Mouse (Mus musculus) mature B cell (primary cell): ENCODE measurements around the gene 0610009B22Rik.

Experiments
- in situ Hi-C: fragments of 300-500 bp; cut with MboI; formaldehyde crosslinking; loops from 2 replicates; pipeline ENCODE4 v1.14.3; 2019

0610009B22Rik gene

DNA sequence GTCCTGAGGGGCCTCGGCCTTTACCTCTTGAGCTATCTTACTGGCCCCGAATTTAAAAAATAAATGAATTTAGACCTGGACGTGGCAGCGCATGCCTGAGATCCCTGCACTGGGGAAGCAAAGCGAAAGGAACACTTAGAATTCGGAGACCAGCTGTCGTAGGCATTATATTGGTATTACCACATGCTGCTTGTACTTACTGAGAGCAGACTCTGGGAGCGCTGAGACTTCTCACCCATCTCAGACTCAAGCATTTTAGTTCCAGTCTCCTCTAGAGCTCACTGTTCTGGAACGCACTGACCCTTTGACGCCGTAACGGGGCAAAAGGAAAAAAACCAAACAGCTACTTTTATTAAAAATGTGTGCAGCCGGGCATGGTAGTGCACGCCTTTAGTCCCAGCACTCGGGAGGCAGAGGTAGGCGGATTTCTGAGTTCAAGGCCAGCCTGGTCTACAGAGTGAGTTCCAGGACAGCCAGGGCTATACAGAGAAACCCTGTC is 26.8 kb downstream of the 0610009B22Rik start:
- in situ Hi-C loops: no loop called here

DNA sequence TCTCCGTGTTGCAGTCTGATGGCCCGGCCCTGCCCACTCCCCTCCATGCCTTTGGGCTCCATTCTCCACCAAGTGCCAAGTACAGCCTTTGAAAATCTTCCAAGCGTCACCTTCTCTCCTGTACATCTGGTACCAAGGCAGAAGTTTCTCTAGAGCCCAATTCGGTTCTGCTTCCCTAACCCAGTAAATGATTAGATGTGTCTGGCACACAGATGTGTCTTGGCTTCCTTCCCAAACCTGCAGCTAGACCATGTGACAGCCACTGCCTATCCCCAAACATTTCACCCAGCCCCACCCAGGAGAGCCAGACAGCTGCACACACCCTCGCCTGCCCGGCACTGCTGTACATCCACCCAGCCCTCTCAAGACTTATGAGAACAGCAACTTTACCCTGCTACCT is 30.0 kb downstream of the 0610009B22Rik start:
- in situ Hi-C loops: no loop called here

DNA sequence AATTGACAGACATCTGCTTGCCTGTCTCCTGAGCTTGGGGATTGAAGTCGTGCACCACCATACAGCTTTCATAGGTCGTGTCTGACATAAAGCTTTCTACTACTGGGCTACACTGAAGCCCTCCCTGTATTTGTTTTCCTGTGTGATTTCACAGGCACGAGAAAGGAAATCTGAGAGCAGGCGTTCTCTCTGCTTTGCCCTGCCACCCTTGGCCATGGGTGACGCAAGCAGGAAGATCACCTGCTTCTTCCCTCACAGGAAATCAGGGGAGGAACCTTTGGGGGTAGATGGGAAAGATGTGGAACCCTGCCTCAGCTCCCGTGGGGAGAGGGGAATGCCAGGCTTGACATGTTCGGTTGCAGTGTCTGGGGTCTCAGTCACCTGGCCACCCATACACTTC is 30.4 kb downstream of the 0610009B22Rik start:
- in situ Hi-C loops: no loop called here

DNA sequence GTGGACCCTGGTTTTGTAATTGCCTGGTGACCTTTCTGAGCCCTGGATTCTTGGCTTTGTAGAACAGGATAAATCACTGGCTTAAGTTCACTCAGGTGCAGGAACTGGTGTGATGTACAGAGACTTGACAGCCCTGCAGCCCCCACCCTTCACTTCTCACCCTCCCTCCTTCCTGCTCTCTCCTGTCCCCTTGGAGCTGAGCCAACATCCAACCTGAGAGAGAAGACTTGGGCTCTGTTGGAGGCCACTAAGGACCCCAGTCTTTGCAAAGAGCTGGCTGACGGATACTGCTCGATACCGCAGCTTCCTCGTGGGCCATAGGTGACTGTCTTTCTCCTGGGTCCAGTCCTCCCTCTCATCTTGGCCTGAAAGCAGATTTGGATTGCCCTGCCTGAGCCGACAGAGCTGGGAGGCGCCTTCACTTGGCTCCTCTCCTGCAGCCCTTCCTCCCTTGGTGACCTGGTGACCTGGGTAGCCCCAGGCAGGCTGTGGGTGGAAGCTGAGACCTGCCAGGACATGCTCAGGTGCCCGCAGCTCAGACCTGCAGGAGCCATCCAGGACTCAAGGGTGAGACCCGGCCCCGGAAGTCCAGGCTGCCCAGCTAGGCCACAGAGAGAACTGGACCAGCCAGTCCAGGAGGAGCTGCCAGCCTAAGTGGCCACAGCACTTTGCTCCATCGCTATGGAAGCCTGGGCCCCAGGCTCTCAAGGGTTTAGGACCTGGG is 31.7 kb downstream of the 0610009B22Rik start:
- in situ Hi-C loops: no loop called here

DNA sequence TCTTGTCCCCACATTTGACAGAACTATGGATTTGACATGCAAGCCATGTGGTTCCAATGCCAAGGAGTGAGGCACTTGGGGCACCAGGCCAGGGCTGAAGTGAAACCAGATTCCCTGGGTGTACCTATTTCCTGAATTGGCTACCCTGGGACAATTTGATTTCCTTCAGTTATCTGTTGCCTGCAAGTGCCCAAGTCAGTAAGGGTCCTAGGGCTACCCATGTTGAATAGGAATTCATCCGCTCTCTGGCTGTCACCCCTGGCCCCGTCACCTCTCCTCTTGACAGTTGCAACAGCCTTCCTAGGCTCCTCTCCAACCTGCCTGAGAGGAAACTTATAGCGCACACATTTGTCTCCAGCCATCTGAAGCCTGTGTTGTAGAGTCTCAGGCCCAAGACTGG is 33.8 kb downstream of the 0610009B22Rik start:
- in situ Hi-C loops: no loop called here

DNA sequence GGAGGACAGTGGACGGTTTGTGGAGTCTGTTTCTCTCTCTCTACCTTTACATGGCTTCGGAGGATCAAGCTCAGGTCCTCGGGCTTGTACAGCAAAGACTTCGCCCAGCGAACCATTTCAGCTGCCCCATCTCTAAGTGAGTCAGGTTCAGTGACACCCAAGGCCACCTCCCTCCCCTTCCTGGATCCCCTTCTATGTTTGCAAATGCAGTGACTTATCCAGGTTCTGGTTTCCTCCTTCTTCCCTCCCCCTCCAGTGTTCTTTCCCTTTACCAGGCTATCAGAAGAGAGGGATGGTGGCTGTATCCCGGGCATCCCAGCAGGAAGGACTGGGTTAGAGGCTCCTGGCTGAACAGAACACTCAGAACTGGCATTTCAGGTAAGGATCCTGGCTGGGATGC is 34.9 kb downstream of the 0610009B22Rik start:
- in situ Hi-C loops: no loop called here

DNA sequence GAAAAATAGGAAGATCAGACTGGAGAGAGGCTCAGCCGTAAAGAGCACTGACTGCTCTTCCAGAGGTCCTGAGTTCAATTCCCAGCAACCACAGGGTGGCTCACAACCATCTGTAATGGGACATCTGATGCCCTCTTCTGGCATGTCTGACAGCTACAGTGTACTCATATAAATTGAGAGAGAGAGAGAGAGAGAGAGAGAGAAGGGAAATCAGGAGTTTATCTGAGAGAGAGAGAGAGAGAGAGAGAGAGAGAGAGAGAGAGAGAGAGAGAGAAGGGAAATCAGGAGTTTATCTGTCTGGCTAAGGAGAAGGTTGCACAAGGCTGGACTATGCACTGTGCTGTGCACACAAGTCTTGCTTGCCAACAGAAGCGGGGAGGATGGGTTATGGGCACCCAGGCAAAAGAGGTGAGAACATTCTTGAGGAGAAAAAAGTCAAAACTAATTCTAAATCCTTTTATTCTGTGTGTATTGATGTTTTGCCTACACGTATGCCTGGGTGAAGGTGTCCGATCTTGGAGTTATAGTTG is 35.7 kb downstream of the 0610009B22Rik start:
- in situ Hi-C loops: no loop called here

DNA sequence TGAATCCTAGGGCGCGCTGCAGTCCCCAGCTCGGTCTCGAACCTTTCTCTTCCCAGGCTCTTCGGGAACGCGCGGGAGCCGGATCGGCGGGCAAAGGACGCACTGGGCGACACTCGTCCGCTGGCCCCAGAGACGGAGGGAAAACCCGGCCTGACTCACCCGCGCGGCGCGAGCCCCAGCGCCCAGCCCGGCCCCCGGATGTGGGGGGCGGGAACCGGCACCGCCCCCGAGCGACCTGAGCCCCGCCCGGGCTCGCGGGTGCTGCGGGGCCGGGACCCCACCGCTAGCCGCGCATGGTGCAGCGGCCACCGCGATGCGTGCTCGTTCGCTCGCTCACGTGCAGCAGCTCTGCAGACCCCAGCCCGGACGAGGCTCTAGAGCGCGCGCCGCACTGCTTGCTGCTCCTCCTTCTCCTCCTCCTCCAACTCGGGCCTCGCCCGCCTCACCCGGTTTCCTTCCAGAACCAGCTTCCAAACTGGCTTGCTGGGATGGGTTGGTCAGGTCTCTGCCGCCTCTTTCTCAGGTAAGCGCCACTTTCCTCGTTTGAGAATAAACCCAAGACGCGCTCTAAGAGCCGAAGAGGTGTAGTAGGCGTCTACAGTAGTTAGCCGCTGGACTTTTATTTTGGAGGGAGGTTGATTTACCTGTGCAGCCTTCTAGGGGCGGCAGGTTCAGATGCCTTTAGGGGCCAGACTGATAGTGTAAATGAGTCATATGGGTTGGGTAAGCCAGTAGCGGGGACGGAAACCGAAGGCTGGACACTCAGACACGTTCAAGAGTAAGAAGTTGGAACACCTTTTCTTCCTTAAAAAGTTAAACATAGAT is 37.8 kb downstream of the 0610009B22Rik start, which contains the start of the genes N4bp3 and D930048N14Rik:
TSS of gene N4bp3 (minus strand) at position 152 of the 825 bp plus-strand sequence.
TSS of gene D930048N14Rik (plus strand) at position 264 of the 825 bp plus-strand sequence.
- in situ Hi-C loops: no loop called here

DNA sequence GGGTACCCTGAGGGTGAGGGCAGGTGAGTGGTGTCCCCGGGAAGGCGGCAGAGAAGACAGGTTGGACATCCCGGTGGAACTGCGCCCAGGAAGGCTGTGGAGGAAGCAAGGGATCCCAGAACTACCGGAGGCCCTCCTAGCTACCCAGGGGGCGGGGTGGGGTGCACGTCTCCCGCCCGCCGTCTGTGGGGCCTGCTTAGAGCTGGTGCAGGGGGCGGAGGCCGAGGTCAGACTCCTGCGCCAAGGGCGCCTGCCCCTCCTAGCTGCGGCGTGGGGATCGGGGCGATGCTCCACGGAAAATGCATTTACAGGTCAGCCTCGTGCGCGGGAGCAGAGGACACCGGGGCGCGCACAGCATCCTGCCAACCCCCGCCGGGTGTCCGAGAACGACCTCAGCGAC is 38.4 kb downstream of the 0610009B22Rik start:
- in situ Hi-C loops: no loop called here

DNA sequence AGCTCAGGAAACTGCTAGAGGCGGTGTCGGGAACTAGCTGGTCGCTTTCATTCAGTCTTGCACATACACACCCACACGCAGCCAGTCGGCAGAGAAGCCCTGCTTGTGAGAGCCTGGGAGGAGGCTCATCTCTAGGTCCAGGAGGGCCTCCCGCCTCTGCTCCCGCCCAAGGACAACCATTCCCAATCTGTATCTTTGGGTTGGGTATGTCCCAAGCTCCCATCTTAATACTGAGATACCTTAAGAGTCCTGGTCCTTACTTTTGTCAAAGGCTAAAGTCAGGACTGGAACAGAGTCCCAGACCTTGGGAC is 38.8 kb downstream of the 0610009B22Rik start:
- in situ Hi-C loops: no loop called here

DNA sequence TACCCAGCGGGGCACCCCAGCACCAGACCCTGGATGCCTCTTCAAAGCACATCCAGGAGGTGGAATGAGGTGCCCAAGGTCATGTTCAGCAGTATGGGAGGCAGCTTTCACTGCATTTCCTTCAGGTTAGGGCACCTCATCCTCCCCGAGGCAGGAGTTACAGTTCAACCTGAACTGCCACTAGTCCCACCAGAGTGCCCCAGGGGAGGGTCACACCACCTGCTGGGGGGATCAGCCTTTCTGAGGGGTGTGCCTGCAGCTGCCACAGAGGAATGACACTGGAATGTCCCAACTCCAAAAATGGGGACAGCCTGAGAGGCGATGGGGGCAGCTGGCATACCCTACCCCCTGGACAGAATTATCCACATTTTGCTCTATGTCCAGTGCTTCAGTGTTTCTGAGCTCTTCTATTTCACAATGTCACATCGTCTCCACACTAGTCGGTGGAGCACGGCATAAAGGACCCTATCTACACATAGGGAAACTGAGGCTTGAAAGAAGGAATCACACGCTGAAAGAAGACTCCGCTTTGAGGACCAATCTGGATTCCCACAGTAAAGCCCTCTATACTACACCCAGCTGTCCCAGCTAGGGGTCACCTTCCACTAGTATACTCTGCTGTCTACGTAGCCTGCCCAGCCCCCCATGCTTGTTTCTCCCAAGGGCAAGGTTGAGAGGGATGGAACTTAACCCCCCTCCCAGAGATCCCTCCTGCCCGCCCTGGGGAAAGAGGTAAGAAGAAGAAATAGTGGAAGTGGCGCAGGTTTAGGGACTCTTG is 39.4 kb downstream of the 0610009B22Rik start:
- in situ Hi-C loops: no loop called here

DNA sequence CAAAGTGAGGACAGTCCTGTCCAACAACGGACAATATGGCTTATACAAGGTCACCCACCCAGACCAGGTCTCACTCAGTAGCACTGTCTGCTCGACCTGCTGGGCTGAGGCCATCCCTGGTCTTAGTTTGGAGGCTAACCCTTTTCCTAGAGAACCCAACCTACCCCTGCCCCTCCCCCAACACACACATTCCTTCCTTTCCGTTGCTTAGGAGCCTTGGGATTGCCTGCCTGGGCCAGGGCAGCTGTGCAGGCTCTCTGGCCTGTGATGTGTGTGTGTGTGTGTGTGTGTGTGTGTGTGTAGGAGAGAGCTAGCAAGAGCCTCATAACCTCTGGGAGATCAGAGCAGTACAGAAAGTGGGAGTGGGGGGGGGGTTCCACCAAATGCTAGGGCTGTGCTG is 40.1 kb downstream of the 0610009B22Rik start:
- in situ Hi-C loops: no loop called here

DNA sequence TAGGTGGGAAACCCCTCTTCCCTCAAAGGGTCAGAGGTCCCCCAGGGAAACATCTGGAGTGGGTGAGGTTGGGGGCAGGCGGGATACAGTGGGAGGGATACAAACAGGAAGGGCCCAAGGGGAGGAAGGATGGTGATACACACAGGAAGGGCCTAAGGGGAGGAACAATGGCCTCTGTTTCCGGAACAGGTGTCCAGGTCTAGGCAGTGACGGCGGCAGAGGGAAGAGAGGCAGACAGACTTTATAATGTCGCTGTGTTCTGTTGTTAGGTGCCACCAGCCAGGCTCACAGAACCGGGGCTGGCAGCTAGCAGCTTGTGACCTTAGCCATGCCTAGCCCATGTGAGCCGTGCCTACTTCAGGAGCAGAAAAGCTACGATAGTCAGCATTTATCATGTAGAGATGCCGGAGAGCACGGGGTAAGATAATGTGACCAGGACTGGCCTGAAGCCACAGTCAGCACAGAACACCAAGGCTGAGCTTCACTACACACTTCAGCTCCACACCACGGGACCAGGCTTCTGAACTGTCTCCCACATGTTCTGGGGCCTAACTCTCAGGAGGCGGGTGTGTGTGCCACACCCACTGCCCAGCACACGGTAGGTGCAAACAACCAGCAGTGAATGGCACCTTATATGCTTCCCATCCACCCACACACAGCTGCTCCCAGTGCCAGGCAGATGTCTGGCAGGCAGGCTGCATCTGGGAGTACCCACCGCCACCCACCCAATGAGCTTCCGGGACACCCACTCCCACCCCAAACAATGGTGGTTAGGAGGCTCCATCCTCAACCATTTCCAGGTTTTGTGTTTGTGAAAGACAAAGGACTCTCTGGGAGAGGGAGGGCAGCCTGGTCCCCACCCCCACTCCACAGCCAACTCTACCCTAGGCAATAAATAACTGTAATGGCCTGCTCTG is 41.7 kb downstream of the 0610009B22Rik start:
- in situ Hi-C loops: no loop called here

DNA sequence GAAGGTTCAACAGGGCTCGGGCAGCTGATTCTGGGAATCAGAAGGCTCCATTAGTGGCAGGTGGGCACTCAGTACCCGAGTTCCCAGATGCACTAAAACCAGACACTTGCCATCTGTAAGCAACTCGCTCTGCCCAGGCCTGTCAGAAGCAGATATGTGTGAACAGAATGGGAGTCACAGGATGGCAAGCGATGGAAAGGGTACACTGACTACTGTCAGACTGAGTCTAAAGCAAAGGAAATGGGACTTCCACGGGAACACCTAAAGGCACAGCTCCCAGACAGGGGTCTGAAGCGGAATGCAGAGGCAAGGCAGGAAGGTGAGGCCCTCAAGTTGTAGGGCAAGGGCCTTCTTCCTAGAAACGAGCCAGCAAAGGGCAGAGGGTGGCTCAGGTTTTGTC is 42.4 kb downstream of the 0610009B22Rik start:
- in situ Hi-C loops: no loop called here

DNA sequence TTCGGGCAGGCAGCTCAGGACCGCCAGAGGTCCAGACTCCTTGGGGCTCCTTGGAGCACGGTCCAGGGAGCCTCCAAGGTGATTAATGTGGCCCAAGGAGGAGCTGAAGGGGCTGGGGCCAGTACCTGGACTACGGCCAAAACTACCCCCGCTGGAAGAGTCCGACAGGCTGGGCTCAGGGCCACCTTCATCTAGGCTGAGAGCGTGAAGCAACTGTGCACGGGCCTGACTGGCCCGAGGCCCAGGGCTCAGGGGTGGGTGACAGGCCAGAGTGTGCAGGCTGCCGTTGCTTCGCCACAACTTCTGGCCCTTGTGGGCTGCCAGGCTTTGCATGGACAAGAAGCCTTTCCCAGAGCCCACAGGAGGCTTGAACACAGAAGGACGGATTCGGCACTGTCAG is 43.4 kb downstream of the 0610009B22Rik start:
- in situ Hi-C loops: no loop called here

DNA sequence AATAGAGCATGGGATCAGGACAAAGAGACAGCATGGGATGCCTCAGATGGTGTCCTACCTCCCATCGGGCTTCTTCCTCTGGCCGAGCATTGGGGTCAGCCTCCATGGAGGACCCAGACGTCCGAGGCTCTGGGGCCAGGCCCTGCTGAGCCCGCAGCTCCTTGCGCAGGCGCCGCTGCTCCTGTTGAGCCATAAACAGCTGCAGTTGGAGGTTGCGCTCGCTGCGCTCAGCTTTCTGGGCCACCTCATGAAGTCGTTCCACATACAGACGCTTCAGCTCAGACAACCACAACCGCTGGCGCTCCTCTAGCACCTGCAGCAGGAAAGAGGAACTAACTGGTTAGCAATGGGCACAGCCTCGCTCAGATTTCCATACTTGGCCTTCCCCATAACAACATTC is 44.5 kb downstream of the 0610009B22Rik start:
- in situ Hi-C loops: no loop called here

DNA sequence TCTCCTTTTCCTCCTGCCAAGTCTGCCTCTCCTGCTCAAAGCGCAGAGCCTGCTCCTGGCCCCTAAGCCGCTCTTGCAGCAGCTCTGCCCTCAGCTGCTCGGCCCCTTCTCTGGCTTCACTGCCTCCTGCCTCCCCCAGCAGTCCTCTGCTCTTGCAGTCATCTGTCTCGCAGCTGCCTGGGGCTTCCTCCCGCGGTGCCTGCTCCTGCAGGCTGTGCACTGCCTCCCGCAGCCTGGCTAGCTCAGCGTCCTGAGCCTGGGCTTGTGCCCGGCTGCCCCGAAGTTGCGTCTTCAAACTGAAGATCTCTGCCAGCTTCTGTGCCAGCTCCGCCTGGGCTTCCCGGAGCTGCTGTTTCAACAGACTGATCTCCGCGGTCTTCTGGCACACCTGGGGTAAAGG is 44.9 kb downstream of the 0610009B22Rik start:
- in situ Hi-C loops: no loop called here

DNA sequence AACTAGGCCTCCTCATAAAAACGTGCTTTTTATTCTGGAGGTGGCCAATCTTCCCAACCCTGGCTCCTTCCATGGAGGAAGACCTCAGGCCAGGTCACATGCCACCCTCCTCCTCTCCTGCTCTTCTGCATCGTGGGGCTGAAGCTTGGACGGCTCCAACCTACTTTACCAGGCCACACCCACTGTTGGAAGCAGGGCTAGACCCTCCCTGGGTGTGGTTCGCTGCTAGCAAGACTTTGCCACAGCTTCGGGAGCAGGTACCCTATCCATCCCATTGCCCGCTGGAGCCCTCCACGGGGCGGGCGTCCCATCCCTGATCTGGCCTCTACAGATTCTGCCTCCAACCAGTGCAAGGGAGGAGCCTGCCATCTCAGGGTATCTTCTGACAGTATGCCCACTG is 45.5 kb downstream of the 0610009B22Rik start:
- in situ Hi-C loops: no loop called here

DNA sequence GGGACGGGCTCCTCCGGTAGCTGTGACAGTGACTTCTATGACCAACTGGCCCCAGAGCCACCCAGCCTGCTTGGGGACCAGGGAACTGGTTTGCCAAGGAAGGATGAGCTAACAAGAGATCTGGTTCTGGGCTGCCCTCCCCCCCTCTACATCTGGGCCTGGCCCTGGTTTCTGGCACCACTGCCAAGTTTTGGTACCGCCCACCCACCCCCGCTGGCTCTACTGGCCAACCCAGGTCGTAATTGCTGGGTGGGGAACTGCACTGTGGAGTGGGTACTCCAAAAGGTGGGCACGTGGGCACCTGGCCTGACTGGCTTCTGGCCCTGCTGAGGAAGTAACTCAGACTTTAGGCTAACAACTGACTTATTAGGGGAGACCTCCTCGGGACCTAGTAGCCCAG is 47.9 kb downstream of the 0610009B22Rik start:
- in situ Hi-C loops: no loop called here

DNA sequence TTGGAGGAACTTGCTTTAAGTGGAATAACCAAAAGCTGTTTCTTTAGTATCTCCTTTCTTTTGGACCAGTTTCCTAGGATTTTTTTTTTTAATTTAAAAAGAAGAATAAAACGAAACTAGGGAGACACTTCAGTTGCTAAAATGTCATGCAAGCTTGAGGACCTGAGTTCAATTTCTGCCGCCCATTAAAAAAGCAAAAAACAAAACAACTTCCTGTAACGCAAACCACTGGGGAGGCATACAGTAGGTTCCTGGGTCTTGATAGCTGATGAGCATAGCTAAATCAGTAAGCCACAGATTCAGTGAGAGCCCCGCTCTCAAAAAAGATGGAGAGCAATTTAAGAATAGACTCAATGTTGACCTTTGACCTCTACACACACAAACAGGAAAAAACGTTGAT is 50.2 kb downstream of the 0610009B22Rik start:
- in situ Hi-C loops: no loop called here

DNA sequence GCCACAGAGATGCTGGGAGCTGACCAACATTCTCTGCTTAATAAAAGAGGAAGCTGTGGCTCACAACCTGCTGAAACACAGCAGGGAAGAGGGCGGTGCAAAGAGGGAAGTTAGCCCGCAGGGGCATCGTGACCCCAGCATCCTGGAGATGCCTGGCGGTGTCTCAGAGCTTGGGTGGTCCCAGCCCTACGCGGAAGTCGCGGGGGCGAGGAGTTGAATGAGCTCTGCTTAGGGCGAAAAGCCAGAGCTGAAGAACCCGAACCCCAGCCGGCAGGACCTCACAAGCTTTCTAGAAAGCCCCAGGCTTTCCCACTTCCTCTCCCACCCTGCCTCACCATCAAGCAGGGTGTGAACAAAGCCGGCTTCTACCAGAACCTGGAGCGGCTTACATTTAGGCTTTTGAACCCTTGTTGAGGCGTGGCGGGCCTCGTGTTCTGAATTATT is 50.7 kb downstream of the 0610009B22Rik start:
- in situ Hi-C loops: no loop called here
